Mouse (Mus musculus) stomach, postnatal 0 days (tissue): ENCODE measurements at regions not wholly inside any gene's neighbourhood (a gene's known extent, or its start where the extent isn't known, plus 50 kb on each side); places are given as distances from the start of the nearest gene placed in this dataset.

ENCODE experiments used
- CTCF ChIP-seq: IDR thresholded peaks from 2 replicates; pipeline ENCODE4 v1.5.1; 2016; ENCODE audit warnings: antibody characterized with exemption, low read depth, mild to moderate bottlenecking, moderate library complexity
- EP300 ChIP-seq: optimal IDR thresholded peaks from 2 replicates; pipeline ENCODE3; 2016; ENCODE audit warnings: antibody characterized with exemption

GRCm38 (mm10) chr6:84477072-84477471 lies 116.6 kb downstream of the Cyp26b1 start:
- TF ChIP-seq EP300: no peak
- TF ChIP-seq CTCF: no peak
